Mouse (Mus musculus) liver, postnatal 0 days (tissue): ENCODE results near the gene Kcnf1.
A peak's percentile ranks its signal among the peaks of the same experiment; 100 is the strongest.

Experiments
- CTCF ChIP-seq: sonication (generic); IDR thresholded peaks from 2 replicates; pipeline ENCODE4 v1.5.1; 2016; ENCODE audit warnings: antibody characterized with exemption, low read depth
- EP300 ChIP-seq: IDR thresholded peaks from 2 replicates; pipeline ENCODE4 v1.6.1; 2016; ENCODE audit warnings: antibody characterized with exemption, low read depth, mild to moderate bottlenecking

GRCm38 (mm10) chr12:17221891-17222428, 45.3 kb upstream of the Kcnf1 start:
- TF ChIP-seq CTCF (peak; percentile 67), EP300 (no peak)
